Mouse (Mus musculus) liver, embryonic 14.5 days (tissue): ENCODE measurements around the gene Rer1.

ENCODE experiments used
- CTCF ChIP-seq: IDR thresholded peaks from 2 replicates; pipeline ENCODE4 v1.5.1; 2016; ENCODE audit warnings: antibody characterized with exemption, low read depth, control low read depth
- EP300 ChIP-seq: IDR thresholded peaks from 2 replicates; pipeline ENCODE4 v1.6.1; 2016; ENCODE audit warnings: antibody characterized with exemption, low read depth

DNA sequence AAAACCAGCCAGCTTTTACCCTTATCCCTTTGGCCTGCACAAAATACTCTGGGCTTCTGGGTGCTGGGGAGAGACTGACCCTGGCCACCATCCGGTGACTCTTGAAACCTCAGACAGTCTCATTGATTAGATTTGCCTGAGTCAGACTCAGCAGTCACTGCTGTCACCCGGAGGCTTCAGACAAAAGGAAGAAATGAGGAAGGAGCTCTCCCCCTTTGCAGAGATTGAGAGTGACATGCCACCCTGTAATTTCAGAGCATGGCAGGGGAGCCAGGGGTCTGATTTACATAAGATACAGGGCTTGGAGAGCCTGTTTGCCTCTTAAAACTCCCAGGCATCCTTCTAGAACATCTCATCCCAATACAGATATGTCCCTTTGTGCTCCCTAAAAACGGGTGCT, 47.0 kb upstream of the Rer1 start:
- TF ChIP-seq EP300 (no peak), CTCF (no peak)
